Mouse (Mus musculus): ENCODE results near the gene Fbxw2. TPM values are rescaled to one million over a fixed set of nuclear protein-coding genes. Genes with fewer than 3 reads are reported as not detected.
A peak's percentile ranks its signal among the peaks of the same experiment; 100 is the strongest.
"Not testable (repeated sequence)": the region's sequence is repeated elsewhere in the genome, so short reads cannot be mapped to it uniquely, and the experiment has no call there.

The Fbxw2 gene
- polyA plus RNA-seq, 1 experiment from 2014 or later, result 79.3 TPM

DNA sequence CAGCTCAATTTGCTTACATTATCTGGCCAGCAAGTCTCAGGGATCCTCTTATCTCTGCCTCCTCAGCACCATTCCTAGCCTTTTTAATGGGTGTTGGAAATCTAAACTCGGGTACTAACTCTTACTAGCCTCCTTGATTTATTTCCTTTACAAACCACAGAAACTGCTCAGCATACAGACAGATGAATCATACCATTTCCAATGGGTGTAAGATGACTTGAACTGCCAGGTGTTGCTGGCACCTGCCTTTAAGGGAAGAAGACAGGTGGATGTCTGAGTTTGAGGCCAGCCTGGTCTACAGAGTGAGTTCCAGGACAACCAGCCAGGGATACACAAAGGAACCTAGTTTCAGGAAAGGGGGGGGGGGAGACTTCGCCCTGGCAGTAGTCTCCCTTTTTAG is 18.1 kb downstream of the Fbxw2 start:
- no peak overlapping the region for H3K4me2 ChIP-seq
- no peak overlapping the region for H3K9ac ChIP-seq
- no peaks in the 10 kb centered on the region for H3K27me3 ChIP-seq
- peaks cover 68% of the 10 kb centered on the region for H3K36me3 ChIP-seq
- ATAC-seq (replicated peaks; ENCODE audit: low FRiP score), result no peak
- no peaks in the 10 kb centered on the region for H3K9me3 ChIP-seq (replicated peaks)
- no peak overlapping the region for H3K27ac ChIP-seq
- H3K4me3 ChIP-seq (replicated peaks), result no peak overlapping the region
- H3K4me1 ChIP-seq, result peaks cover 23% of the 10 kb centered on the region
- WGBS, result 62% methylated on average over 2 of the region's 2 CpGs

- Histone ChIP-seq H3K36me3 (peaks cover 43% of the 10 kb centered on the region), H3K4me3 (replicated peaks) (no peak overlapping the region), H3K27ac (no peak overlapping the region), H3K27me3 (no peaks in the 10 kb centered on the region), H3K4me1 (peaks cover 25% of the 10 kb centered on the region), H3K9ac (no peak overlapping the region), H3K4me2 (no peak overlapping the region), H3K9me3 (replicated peaks) (no peaks in the 10 kb centered on the region)
- no peak for ATAC-seq (replicated peaks; ENCODE audit: low FRiP score)
- WGBS, result 78% methylated on average over 10 of the region's 10 CpGs
Observed at GRCm38 (mm10) chr2:34805364-34805950, 20.7 kb downstream of the Fbxw2 start.

GRCm38 (mm10) chr2:34804815-34805214 is 21.3 kb downstream of the Fbxw2 start:
- Histone ChIP-seq H3K36me3 (peaks cover 39% of the 10 kb centered on the region), H3K9ac (no peak overlapping the region), H3K27me3 (no peaks in the 10 kb centered on the region), H3K27ac (no peak overlapping the region), H3K9me3 (replicated peaks) (no peaks in the 10 kb centered on the region), H3K4me2 (no peak overlapping the region), H3K4me3 (replicated peaks) (no peak overlapping the region), H3K4me1 (peaks cover 31% of the 10 kb centered on the region)
- no peak for ATAC-seq (replicated peaks; ENCODE audit: low FRiP score)
- 73% methylated on average over 1 of the region's 1 CpGs for WGBS

- ATAC-seq (replicated peaks; ENCODE audit: low FRiP score), result no peak
- H3K4me1 ChIP-seq, result peaks cover 31% of the 10 kb centered on the region
- no peak overlapping the region for H3K27ac ChIP-seq
- 0 out of 2 replicates have a peak overlapping the region, but pooled peaks have one; percentile 47 for H3K4me2 ChIP-seq
- H3K4me3 ChIP-seq (replicated peaks), result no peak overlapping the region
- H3K36me3 ChIP-seq, result peaks cover 36% of the 10 kb centered on the region
- no peaks in the 10 kb centered on the region for H3K27me3 ChIP-seq
- WGBS, result 92% methylated on average over 2 of the region's 2 CpGs
- H3K9me3 ChIP-seq (replicated peaks), result no peaks in the 10 kb centered on the region
- no peak overlapping the region for H3K9ac ChIP-seq
Observed at GRCm38 (mm10) chr2:34804172-34804571, 21.9 kb downstream of the Fbxw2 start.

GRCm38 (mm10) chr2:34803746-34804145 is 22.4 kb downstream of the Fbxw2 start:
- Histone ChIP-seq H3K4me3 (replicated peaks) (peak overlapping the region; percentile 28), H3K27ac (no peak overlapping the region), H3K9me3 (replicated peaks) (no peaks in the 10 kb centered on the region), H3K27me3 (no peaks in the 10 kb centered on the region), H3K9ac (no peak overlapping the region), H3K4me2 (peak overlapping the region; percentile 47), H3K4me1 (peaks cover 35% of the 10 kb centered on the region), H3K36me3 (peaks cover 31% of the 10 kb centered on the region)
- no peak for ATAC-seq (replicated peaks; ENCODE audit: low FRiP score)
- 72% methylated on average over 3 of the region's 3 CpGs for WGBS

DNA sequence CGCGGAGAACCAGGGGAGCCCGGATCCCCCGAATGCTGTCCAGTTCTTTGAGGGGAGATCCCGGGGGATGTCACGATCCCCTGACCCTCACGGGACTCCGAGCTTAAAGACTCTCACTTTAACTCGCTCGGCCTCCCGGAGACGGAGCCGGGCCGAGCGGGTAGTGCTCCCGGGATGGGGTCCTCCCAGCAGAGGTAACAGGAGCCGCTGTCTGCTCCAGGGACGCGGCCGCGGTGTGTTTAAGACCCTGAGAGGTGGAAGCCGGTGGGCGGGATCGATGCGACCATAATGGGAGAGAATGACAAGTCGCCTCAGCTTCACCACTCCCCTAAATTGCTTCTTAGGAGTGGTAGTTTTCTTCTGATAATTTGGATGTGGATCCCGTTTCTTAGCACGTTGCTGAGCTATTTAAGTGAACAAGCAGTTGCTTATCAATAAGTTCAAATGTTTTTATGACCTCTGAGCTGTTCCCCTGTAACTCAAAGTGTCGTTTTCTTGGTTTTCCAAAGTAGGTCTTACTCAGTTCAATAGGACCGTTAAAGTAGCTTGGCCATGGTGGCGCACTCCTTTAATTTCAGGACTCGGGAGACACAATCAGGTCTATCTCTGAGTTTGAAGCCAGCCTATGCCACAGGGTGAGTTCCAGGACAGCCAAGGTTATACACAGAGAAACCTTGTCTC is 23.4 kb downstream of the Fbxw2 start:
- Histone ChIP-seq H3K4me2 (peak overlapping the region; percentile 67), H3K27ac (peak overlapping the region; percentile 95), H3K9ac (peak overlapping the region; percentile 89), H3K4me1 (peaks cover 41% of the 10 kb centered on the region), H3K36me3 (peaks cover 22% of the 10 kb centered on the region), H3K4me3 (replicated peaks) (peak overlapping the region; percentile 74)
- H3K27me3 ChIP-seq; H3K9me3 ChIP-seq (replicated peaks): not testable (repeated sequence)
- 0% methylated on average over 32 of the region's 32 CpGs for WGBS
- peak; percentile 59 for ATAC-seq (replicated peaks; ENCODE audit: low FRiP score)

DNA sequence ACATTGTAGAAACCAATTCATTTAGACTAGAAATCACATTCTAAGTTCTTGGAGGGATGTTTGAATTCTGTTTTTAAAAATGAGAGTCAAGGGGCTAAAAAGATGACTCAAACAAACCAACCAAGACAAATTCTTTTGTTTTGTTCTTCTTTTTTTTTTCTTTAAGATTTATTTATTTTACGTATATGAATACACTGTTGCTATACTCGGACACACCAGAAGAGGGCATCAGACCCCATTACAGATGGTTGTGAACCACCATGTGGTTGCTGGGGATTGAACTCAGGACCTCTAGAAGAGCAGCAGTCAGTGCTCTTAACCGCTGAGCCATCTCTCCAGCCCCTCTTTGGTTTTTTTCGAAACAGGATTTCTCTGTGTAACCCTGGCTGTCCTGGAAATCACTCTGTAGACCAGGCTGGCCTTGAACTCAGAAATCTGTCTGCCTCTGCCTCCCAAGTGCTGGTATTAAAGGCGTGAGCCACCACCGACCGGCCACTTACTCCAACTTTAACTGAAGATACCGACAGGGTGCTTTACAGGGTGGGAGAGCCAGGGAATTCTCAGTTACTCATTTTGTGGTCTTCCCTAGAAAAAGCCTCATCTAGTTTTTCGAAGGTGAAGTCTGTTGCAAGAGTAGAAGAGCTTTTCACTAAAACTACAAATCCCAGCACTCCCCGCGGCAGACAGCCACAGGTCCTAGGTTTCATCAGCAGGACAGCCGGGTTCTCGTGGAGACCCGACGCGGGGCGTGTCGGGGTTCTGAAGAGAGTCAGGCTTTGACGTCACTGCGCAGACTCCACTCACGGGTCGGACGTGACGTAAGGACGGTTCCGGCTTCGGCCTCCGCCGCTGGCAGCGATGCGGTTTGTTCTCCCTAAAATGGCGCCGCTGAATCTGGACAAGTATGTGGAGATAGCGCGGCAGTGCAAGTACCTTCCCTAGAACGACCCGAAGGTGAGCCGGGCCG is 24.3 kb downstream of the Fbxw2 start:
- Histone ChIP-seq H3K4me2 (peak overlapping the region; percentile 67), H3K9me3 (replicated peaks) (no peaks in the 10 kb centered on the region), H3K4me3 (replicated peaks) (peak overlapping the region; percentile 74), H3K4me1 (peaks cover 41% of the 10 kb centered on the region), H3K27ac (peak overlapping the region; percentile 95), H3K27me3 (no peaks in the 10 kb centered on the region), H3K36me3 (peaks cover 21% of the 10 kb centered on the region), H3K9ac (peak overlapping the region; percentile 89)
- WGBS, result 5% methylated on average over 39 of the region's 39 CpGs
- ATAC-seq (replicated peaks; ENCODE audit: low FRiP score), result peak; percentile 95

- H3K4me2 ChIP-seq, result peak overlapping the region; percentile 59
- no peaks in the 10 kb centered on the region for H3K27me3 ChIP-seq
- H3K4me3 ChIP-seq (replicated peaks), result peak overlapping the region; percentile 64; the same call in 1 of the 2 replicates
- WGBS, result 80% methylated on average over 7 of the region's 7 CpGs
- H3K9me3 ChIP-seq (replicated peaks), result no peaks in the 10 kb centered on the region
- ATAC-seq (replicated peaks; ENCODE audit: low FRiP score), result no peak
- H3K36me3 ChIP-seq, result peaks cover 19% of the 10 kb centered on the region
- H3K4me1 ChIP-seq, result peaks cover 35% of the 10 kb centered on the region
- H3K27ac ChIP-seq, result peak overlapping the region; percentile 86
- peak overlapping the region; percentile 60; the same call in 1 of the 2 replicates for H3K9ac ChIP-seq
Observed at GRCm38 (mm10) chr2:34800371-34800770, 25.7 kb downstream of the Fbxw2 start.

DNA sequence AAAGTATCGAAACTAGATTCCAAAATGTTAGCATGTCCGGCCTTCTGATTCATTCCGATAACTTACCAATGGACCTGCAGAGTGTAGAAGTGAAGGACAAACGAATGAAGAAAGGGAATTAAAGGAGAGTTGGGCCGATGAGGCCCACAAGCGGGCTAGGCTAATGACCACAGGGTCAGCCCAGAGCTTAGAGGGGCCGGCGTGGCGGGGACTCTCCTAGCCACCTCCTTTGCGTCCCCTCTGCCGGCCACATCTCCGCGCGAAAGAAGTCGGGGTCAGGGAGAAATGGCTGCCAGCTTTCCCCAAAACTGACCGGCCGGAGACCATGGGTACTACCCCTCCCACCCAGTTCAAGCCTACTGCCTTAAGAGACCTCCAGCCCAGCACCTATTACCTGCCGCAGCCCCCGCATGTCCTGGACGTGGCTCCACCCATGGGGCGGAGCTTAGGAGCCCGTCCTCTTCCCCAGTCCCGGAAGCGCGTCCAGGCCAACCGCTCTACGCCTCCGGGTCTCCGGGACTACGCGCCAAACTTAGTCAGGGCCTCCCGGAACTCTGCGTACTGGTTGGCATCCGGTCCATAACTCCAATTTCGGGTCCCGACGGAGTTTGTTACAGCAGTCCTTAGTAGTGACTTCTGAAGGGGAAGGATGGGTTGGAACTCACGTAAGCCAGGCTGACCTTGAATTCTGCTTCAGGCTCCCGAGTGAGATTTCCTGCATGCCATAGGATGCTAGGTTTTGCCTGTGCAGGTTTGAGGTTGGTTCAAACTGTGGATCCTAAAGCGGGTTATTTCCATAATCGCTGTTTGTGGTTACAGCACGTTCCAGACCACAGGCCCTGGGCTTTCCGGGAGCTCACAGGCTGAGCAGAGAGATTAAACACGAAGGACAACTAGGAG is 26.5 kb downstream of the Fbxw2 start, which contains the start of gene Rabepk:
TSS of gene Rabepk (minus strand) at position 556 of the 900 bp plus-strand sequence.
- Histone ChIP-seq H3K4me2 (peak within 1 kb of the TSS; percentile 59), H3K27ac (peak within 1 kb of the TSS; percentile 86), H3K9me3 (replicated peaks) (no peaks in the 10 kb centered on the region), H3K36me3 (peaks cover 22% of the 10 kb centered on the region), H3K4me1 (peaks cover 31% of the 10 kb centered on the region), H3K4me3 (replicated peaks) (peak within 1 kb of the TSS; percentile 64), H3K9ac (peak within 1 kb of the TSS; percentile 60), H3K27me3 (no peaks in the 10 kb centered on the region)
- peak; percentile 84 for ATAC-seq (replicated peaks; ENCODE audit: low FRiP score)
- WGBS, result 4% methylated on average over 44 of the region's 44 CpGs

DNA sequence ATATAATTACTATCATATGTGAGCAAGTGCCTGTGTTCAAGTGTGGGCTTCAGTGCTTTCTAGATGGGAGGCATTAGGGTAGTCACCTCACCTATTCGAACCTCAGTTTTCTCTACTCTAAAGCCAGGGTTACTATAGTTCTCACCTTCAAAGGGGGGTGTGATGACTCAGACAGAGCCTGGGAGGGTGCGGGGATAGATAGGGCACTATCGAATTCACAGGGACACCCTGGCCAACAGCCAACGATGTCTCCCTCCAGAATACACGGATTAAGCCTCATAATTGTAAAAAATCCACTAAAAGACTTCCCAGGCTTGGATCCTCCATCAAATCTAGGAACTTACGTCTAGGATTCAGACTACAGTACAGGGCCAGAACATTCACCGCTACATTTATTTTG is 30.7 kb downstream of the Fbxw2 start:
- no peak for ATAC-seq (replicated peaks; ENCODE audit: low FRiP score)
- H3K27ac ChIP-seq, result no peak overlapping the region
- WGBS, result 88% methylated on average over 7 of the region's 7 CpGs
- peaks cover 47% of the 10 kb centered on the region for H3K36me3 ChIP-seq
- H3K9me3 ChIP-seq (replicated peaks), result no peaks in the 10 kb centered on the region
- H3K27me3 ChIP-seq, result no peaks in the 10 kb centered on the region
- no peak overlapping the region for H3K9ac ChIP-seq
- peaks cover 16% of the 10 kb centered on the region for H3K4me1 ChIP-seq
- H3K4me2 ChIP-seq, result no peak overlapping the region
- no peak overlapping the region for H3K4me3 ChIP-seq (replicated peaks)

- Histone ChIP-seq H3K36me3 (peaks cover 56% of the 10 kb centered on the region), H3K4me3 (replicated peaks) (no peak overlapping the region), H3K27ac (no peak overlapping the region), H3K4me1 (peaks cover 10% of the 10 kb centered on the region), H3K9me3 (replicated peaks) (no peaks in the 10 kb centered on the region), H3K27me3 (no peaks in the 10 kb centered on the region), H3K9ac (no peak overlapping the region), H3K4me2 (no peak overlapping the region)
- no peak for ATAC-seq (replicated peaks; ENCODE audit: low FRiP score)
- 93% methylated on average over 2 of the region's 2 CpGs for WGBS
Observed at GRCm38 (mm10) chr2:34794511-34794910, 31.6 kb downstream of the Fbxw2 start.
